Mouse (Mus musculus) kidney, embryonic 15.5 days (tissue): Measurements from ENCODE around the gene Tpbgl. TPM values are rescaled to one million over a fixed set of nuclear protein-coding genes. Genes with fewer than 3 reads are reported as not detected.

ENCODE experiments used
- ATAC-seq: fragments of 200-750 bp; cut with Nextera tagmentation; replicated peaks from 2 replicates; pipeline ENCODE4 v1.8.0; 2017; ENCODE audit warnings: moderate TSS enrichment; ENCODE audit not compliant: low FRiP score
- H3K27ac ChIP-seq: fragments of 300-500 bp; sonication (generic); 2 replicates; pipeline ENCODE4 v1.5.1; 2015; ENCODE audit warnings: mild to moderate bottlenecking, inconsistent platforms
- H3K27me3 ChIP-seq: fragments of 300-500 bp; sonication (generic); 2 replicates; pipeline ENCODE4 v1.6.1; 2015; ENCODE audit warnings: inconsistent platforms
- H3K36me3 ChIP-seq: fragments of 300-500 bp; sonication (generic); 2 replicates; pipeline ENCODE4 v1.6.1; 2015; ENCODE audit warnings: inconsistent platforms
- H3K4me1 ChIP-seq: fragments of 300-500 bp; sonication (generic); 2 replicates; pipeline ENCODE4 v1.6.1; 2015; ENCODE audit warnings: inconsistent platforms
- H3K4me2 ChIP-seq: fragments of 300-500 bp; sonication (generic); 2 replicates; pipeline ENCODE4 v1.6.1; 2015; ENCODE audit warnings: moderate library complexity, mild to moderate bottlenecking, inconsistent platforms
- H3K4me3 ChIP-seq: fragments of 300-500 bp; sonication (generic); replicated peaks from 2 replicates; pipeline ENCODE4 v1.5.1; 2015; ENCODE audit warnings: mild to moderate bottlenecking, inconsistent platforms
- H3K9ac ChIP-seq: fragments of 300-500 bp; sonication (generic); 2 replicates; pipeline ENCODE4 v1.6.1; 2015; ENCODE audit warnings: mild to moderate bottlenecking, inconsistent platforms
- H3K9me3 ChIP-seq: fragments of 300-500 bp; sonication (generic); replicated peaks from 2 replicates; pipeline ENCODE4 v1.6.1; 2016; ENCODE audit warnings: inconsistent platforms
- WGBS: fragments of 180-500 bp; shearing (Covaris S2); methylation state at CpG from one replicate; pipeline ENCODE4 v1.1.7; 2015; ENCODE audit warnings: mixed read lengths; 5-methylcytosine and 5-hydroxymethylcytosine counted together
- polyA plus RNA-seq: library from polyadenylated mRNA; unstranded; fragments of >200 nt; fragmentation: Nextera tagmentation; extraction: Ambion mirVana; gene quantifications from 2 replicates; pipeline ENCODE4 v1.2.1, GENCODE M21; 2015

The Tpbgl gene
- polyA plus RNA-seq, 1 experiment from 2014 or later = 1.1 TPM

GRCm38 (mm10) chr7:99632286-99632685 is 5.4 kb upstream of the Tpbgl start:
- H3K9ac ChIP-seq = no peak overlapping the region
- H3K27ac ChIP-seq = no peak overlapping the region
- peaks cover 3% of the 10 kb centered on the region for H3K4me1 ChIP-seq
- no peaks in the 10 kb centered on the region for H3K36me3 ChIP-seq
- no peak overlapping the region for H3K4me2 ChIP-seq
- no peak for ATAC-seq
- no peak overlapping the region for H3K4me3 ChIP-seq
- H3K27me3 ChIP-seq = peaks cover 45% of the 10 kb centered on the region
- H3K9me3 ChIP-seq = no peaks in the 10 kb centered on the region
- WGBS = 10% methylated on average over 6 of the region's 6 CpGs

- peak overlapping the region; percentile 99 for H3K4me2 ChIP-seq
- H3K4me3 ChIP-seq = peak overlapping the region; percentile 54; the same call in 1 of the 2 replicates
- no peaks in the 10 kb centered on the region for H3K9me3 ChIP-seq
- ATAC-seq = no peak
- H3K27me3 ChIP-seq = peaks cover 93% of the 10 kb centered on the region
- H3K9ac ChIP-seq = no peak overlapping the region
- H3K27ac ChIP-seq = no peak overlapping the region
- H3K36me3 ChIP-seq = no peaks in the 10 kb centered on the region
- peaks cover 27% of the 10 kb centered on the region for H3K4me1 ChIP-seq
- 7% methylated on average over 7 of the region's 7 CpGs for WGBS
Observed at GRCm38 (mm10) chr7:99627366-99627765, 463 bp upstream of the Tpbgl start.

- no peak overlapping the region for H3K27ac ChIP-seq
- H3K9me3 ChIP-seq = no peaks in the 10 kb centered on the region
- peak overlapping the region; percentile 54 for H3K4me3 ChIP-seq
- H3K4me2 ChIP-seq = peak overlapping the region; percentile 99
- peak overlapping the region; percentile 50; the same call in 1 of the 2 replicates for H3K9ac ChIP-seq
- peaks cover 38% of the 10 kb centered on the region for H3K4me1 ChIP-seq
- H3K36me3 ChIP-seq = no peaks in the 10 kb centered on the region
- under 1% methylated on average over 81 of the region's 81 CpGs for WGBS
- peak; percentile 81 for ATAC-seq
- peaks cover 85% of the 10 kb centered on the region for H3K27me3 ChIP-seq
Observed at GRCm38 (mm10) chr7:99625722-99626375, 1.1 kb downstream of the Tpbgl start.

GRCm38 (mm10) chr7:99618860-99619259 is 8.0 kb downstream of the Tpbgl start:
- no peak overlapping the region for H3K4me2 ChIP-seq
- peaks cover 14% of the 10 kb centered on the region for H3K4me1 ChIP-seq
- H3K27me3 ChIP-seq = peaks cover 20% of the 10 kb centered on the region
- no peaks in the 10 kb centered on the region for H3K9me3 ChIP-seq
- no peak overlapping the region for H3K27ac ChIP-seq
- ATAC-seq = no peak
- H3K9ac ChIP-seq = no peak overlapping the region
- no peak overlapping the region for H3K4me3 ChIP-seq
- no peaks in the 10 kb centered on the region for H3K36me3 ChIP-seq
- WGBS = 7% methylated on average over 3 of the region's 3 CpGs

GRCm38 (mm10) chr7:99618264-99618663 is 8.6 kb downstream of the Tpbgl start:
- H3K4me2 ChIP-seq = no peak overlapping the region
- H3K27ac ChIP-seq = no peak overlapping the region
- no peak for ATAC-seq
- H3K36me3 ChIP-seq = no peaks in the 10 kb centered on the region
- peaks cover 14% of the 10 kb centered on the region for H3K27me3 ChIP-seq
- WGBS = 69% methylated on average over 2 of the region's 2 CpGs
- H3K9me3 ChIP-seq = no peaks in the 10 kb centered on the region
- peaks cover 14% of the 10 kb centered on the region for H3K4me1 ChIP-seq
- no peak overlapping the region for H3K9ac ChIP-seq
- no peak overlapping the region for H3K4me3 ChIP-seq

- WGBS = 33% methylated on average over 2 of the region's 2 CpGs
- ATAC-seq = no peak
- no peak overlapping the region for H3K4me2 ChIP-seq
- no peak overlapping the region for H3K4me3 ChIP-seq
- peaks cover 17% of the 10 kb centered on the region; the same call in 1 of the 2 replicates for H3K36me3 ChIP-seq
- no peaks in the 10 kb centered on the region for H3K4me1 ChIP-seq
- no peak overlapping the region for H3K9ac ChIP-seq
- no peak overlapping the region for H3K27ac ChIP-seq
- no peaks in the 10 kb centered on the region for H3K27me3 ChIP-seq
- no peaks in the 10 kb centered on the region for H3K9me3 ChIP-seq
Observed at GRCm38 (mm10) chr7:99607632-99608031, 19.3 kb downstream of the Tpbgl start.

GRCm38 (mm10) chr7:99606766-99607165 is 20.1 kb downstream of the Tpbgl start:
- no peak for ATAC-seq
- H3K4me1 ChIP-seq = no peaks in the 10 kb centered on the region
- no peaks in the 10 kb centered on the region for H3K27me3 ChIP-seq
- no peak overlapping the region for H3K4me2 ChIP-seq
- H3K9ac ChIP-seq = no peak overlapping the region
- H3K36me3 ChIP-seq = peaks cover 20% of the 10 kb centered on the region; the same call in 1 of the 2 replicates
- H3K4me3 ChIP-seq = no peak overlapping the region
- WGBS = 65% methylated on average over 3 of the region's 3 CpGs
- no peak overlapping the region for H3K27ac ChIP-seq
- no peaks in the 10 kb centered on the region for H3K9me3 ChIP-seq

GRCm38 (mm10) chr7:99606303-99606702 is 20.6 kb downstream of the Tpbgl start:
- Histone ChIP-seq H3K4me2 (no peak overlapping the region), H3K9ac (no peak overlapping the region), H3K9me3 (no peaks in the 10 kb centered on the region), H3K4me1 (no peaks in the 10 kb centered on the region), H3K27me3 (no peaks in the 10 kb centered on the region), H3K36me3 (peaks cover 25% of the 10 kb centered on the region; the same call in 1 of the 2 replicates), H3K27ac (no peak overlapping the region), H3K4me3 (no peak overlapping the region)
- 73% methylated on average over 11 of the region's 11 CpGs for WGBS
- no peak for ATAC-seq

- Histone ChIP-seq H3K4me2 (no peak overlapping the region), H3K27me3 (no peaks in the 10 kb centered on the region), H3K27ac (no peak overlapping the region), H3K4me3 (no peak overlapping the region), H3K9ac (no peak overlapping the region), H3K9me3 (no peaks in the 10 kb centered on the region), H3K36me3 (peaks cover 36% of the 10 kb centered on the region; the same call in 1 of the 2 replicates), H3K4me1 (no peaks in the 10 kb centered on the region)
- 89% methylated on average over 2 of the region's 2 CpGs for WGBS
- 0 out of 2 replicates have a peak, but pooled peaks have one; percentile 25 for ATAC-seq
Observed at GRCm38 (mm10) chr7:99605058-99605457, 21.8 kb downstream of the Tpbgl start.

GRCm38 (mm10) chr7:99603875-99604662 is 22.8 kb downstream of the Tpbgl start:
- Histone ChIP-seq H3K27me3 (no peaks in the 10 kb centered on the region), H3K9ac (no peak overlapping the region), H3K4me2 (no peak overlapping the region), H3K27ac (no peak overlapping the region), H3K4me3 (no peak overlapping the region), H3K36me3 (peaks cover 41% of the 10 kb centered on the region), H3K9me3 (no peaks in the 10 kb centered on the region), H3K4me1 (no peaks in the 10 kb centered on the region)
- WGBS = 87% methylated on average over 8 of the region's 8 CpGs
- no peak for ATAC-seq

- Histone ChIP-seq H3K27me3 (no peaks in the 10 kb centered on the region), H3K4me1 (no peaks in the 10 kb centered on the region), H3K9ac (no peak overlapping the region), H3K4me2 (no peak overlapping the region), H3K27ac (no peak overlapping the region), H3K9me3 (no peaks in the 10 kb centered on the region), H3K36me3 (peaks cover 78% of the 10 kb centered on the region), H3K4me3 (no peak overlapping the region)
- WGBS = 77% methylated on average over 4 of the region's 4 CpGs
- no peak for ATAC-seq
Observed at GRCm38 (mm10) chr7:99598722-99599121, 28.2 kb downstream of the Tpbgl start.
